Mouse (Mus musculus) megakaryocyte, embryonic 14.5 days (primary cell): ENCODE results near the gene Spata2l.
"Not testable (repeated sequence)": the region's sequence is repeated elsewhere in the genome, so short reads cannot be mapped to it uniquely, and the experiment has no call there.

ENCODE experiments used
- FLI1 ChIP-seq: IDR thresholded peaks from 2 replicates; pipeline ENCODE4 v1.6.1; 2012; ENCODE audit warnings: low read length, inconsistent platforms, mixed read lengths
- GATA1 ChIP-seq: IDR thresholded peaks from 3 replicates; pipeline ENCODE4 v1.6.1; 2012; ENCODE audit warnings: mixed read lengths, low read length, inconsistent platforms, borderline replicate concordance

DNA sequence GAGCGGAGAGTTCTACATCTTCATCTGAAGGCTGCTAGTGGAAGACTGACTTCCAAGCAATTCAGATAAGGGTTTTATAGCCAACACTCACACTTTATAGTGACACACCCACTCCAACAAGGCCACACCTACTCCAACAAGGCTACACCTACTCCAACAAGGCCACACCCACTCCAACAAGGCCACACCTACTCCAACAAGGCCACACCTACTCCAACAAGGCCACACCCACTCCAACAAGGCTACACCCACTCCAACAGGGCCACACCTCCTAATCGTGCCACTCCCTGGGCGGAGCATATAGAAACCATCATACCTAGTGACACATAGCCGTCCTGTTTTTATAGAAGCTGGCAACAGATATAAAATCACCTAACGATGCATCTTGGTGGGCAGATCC is 39.0 kb downstream of the Spata2l start:
- not testable (repeated sequence) for TF ChIP-seq GATA1, FLI1
